Mouse (Mus musculus) E14TG2a.4 (cell line): ENCODE results near the gene 2310007B03Rik.

Experiments
- H3K27me3 ChIP-seq: 2 replicates; pipeline ENCODE4 v1.6.1; 2014; ENCODE audit warnings: low read length, control low read depth; ENCODE audit not compliant: insufficient read depth
- H3K36me3 ChIP-seq: 2 replicates; pipeline ENCODE4 v1.6.1; 2014; ENCODE audit warnings: low read length, control low read depth; ENCODE audit not compliant: insufficient read depth
- H3K4me1 ChIP-seq: replicated peaks from 2 replicates; pipeline ENCODE4 v1.6.1; 2014; ENCODE audit warnings: low read depth, low read length, control low read depth
- H3K4me3 ChIP-seq: replicated peaks from 2 replicates; pipeline ENCODE4 v1.5.1; 2014; ENCODE audit warnings: mild to moderate bottlenecking, low read length
- H3K9me3 ChIP-seq: 2 replicates; pipeline ENCODE4 v1.6.1; 2014; ENCODE audit warnings: low read length, control low read depth
- CTCF ChIP-seq: conservative IDR thresholded peaks from 2 replicates; pipeline ENCODE4 v1.5.1; 2014; ENCODE audit warnings: low read length
- NANOG ChIP-seq: IDR thresholded peaks from 2 replicates; pipeline ENCODE4 v1.6.1; 2014; ENCODE audit warnings: borderline replicate concordance, low read length, mixed read lengths
- POU5F1 ChIP-seq: IDR thresholded peaks from 2 replicates; pipeline ENCODE4 v1.6.1; 2014; ENCODE audit warnings: low read length, borderline replicate concordance

The 2310007B03Rik gene

DNA sequence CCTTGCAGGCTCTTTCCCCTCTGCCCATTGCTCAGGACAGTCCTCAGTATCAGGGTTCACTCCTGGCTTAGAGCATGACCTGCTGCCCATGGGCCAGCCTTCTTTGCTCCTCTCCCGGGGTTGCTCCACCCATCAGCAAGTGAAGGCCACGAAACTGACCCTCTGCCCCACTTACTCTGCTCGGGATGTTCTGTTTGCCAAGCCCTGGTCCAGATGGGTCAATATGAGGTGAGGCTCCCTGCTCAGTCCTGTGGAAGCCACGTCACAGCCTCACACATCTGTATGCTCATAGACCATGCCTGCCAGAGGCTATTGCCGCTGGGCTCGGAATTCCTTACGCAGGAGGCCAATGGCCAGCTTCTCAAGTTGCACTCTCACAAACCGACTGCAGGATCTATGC, 32.5 kb downstream of the 2310007B03Rik start:
- Histone ChIP-seq H3K27me3 (no peaks in the 10 kb centered on the region), H3K9me3 (no peaks in the 10 kb centered on the region), H3K4me3 (no peak overlapping the region), H3K36me3 (no peaks in the 10 kb centered on the region), H3K4me1 (no peaks in the 10 kb centered on the region)
- TF ChIP-seq NANOG: no peak
- no peak for TF ChIP-seq POU5F1
- TF ChIP-seq CTCF: no peak

GRCm38 (mm10) chr1:93125256-93125655, 35.5 kb downstream of the 2310007B03Rik start:
- Histone ChIP-seq H3K4me3 (no peak overlapping the region), H3K27me3 (no peaks in the 10 kb centered on the region), H3K4me1 (no peaks in the 10 kb centered on the region), H3K9me3 (no peaks in the 10 kb centered on the region), H3K36me3 (no peaks in the 10 kb centered on the region)
- TF ChIP-seq CTCF (no peak), NANOG (no peak), POU5F1 (no peak)

GRCm38 (mm10) chr1:93124066-93124465, 36.7 kb downstream of the 2310007B03Rik start:
- Histone ChIP-seq H3K4me1 (no peaks in the 10 kb centered on the region), H3K4me3 (no peak overlapping the region), H3K9me3 (no peaks in the 10 kb centered on the region), H3K27me3 (no peaks in the 10 kb centered on the region), H3K36me3 (no peaks in the 10 kb centered on the region)
- no peak for TF ChIP-seq POU5F1
- no peak for TF ChIP-seq NANOG
- TF ChIP-seq CTCF: no peak

GRCm38 (mm10) chr1:93123179-93123854, 37.4 kb downstream of the 2310007B03Rik start:
- Histone ChIP-seq H3K4me1 (no peaks in the 10 kb centered on the region), H3K27me3 (peaks cover 2% of the 10 kb centered on the region; the same call in 1 of the 2 replicates), H3K36me3 (no peaks in the 10 kb centered on the region), H3K9me3 (no peaks in the 10 kb centered on the region), H3K4me3 (no peak overlapping the region)
- no peak for TF ChIP-seq CTCF
- no peak for TF ChIP-seq NANOG
- no peak for TF ChIP-seq POU5F1

GRCm38 (mm10) chr1:93118816-93119215, 41.9 kb downstream of the 2310007B03Rik start:
- no peak for TF ChIP-seq POU5F1
- TF ChIP-seq NANOG: no peak
- no peak for TF ChIP-seq CTCF
- Histone ChIP-seq H3K9me3 (no peaks in the 10 kb centered on the region), H3K4me1 (peaks cover 7% of the 10 kb centered on the region), H3K27me3 (peaks cover 14% of the 10 kb centered on the region), H3K36me3 (no peaks in the 10 kb centered on the region), H3K4me3 (no peak overlapping the region)

- Histone ChIP-seq H3K36me3 (no peaks in the 10 kb centered on the region), H3K4me1 (peaks cover 7% of the 10 kb centered on the region), H3K4me3 (0 out of 2 replicates have a peak overlapping the region, but pooled peaks have one; percentile 37), H3K27me3 (peaks cover 34% of the 10 kb centered on the region), H3K9me3 (no peaks in the 10 kb centered on the region)
- TF ChIP-seq NANOG: no peak
- TF ChIP-seq POU5F1: no peak
- no peak for TF ChIP-seq CTCF
These were observed 45.3 kb downstream of the 2310007B03Rik start for GRCm38 (mm10) chr1:93115471-93115870.

GRCm38 (mm10) chr1:93114713-93115463, 45.9 kb downstream of the 2310007B03Rik start:
- Histone ChIP-seq H3K4me3 (0 out of 2 replicates have a peak overlapping the region, but pooled peaks have one; percentile 37), H3K27me3 (peaks cover 34% of the 10 kb centered on the region), H3K36me3 (no peaks in the 10 kb centered on the region), H3K9me3 (no peaks in the 10 kb centered on the region), H3K4me1 (peaks cover 7% of the 10 kb centered on the region)
- TF ChIP-seq CTCF: no peak
- TF ChIP-seq POU5F1: no peak
- no peak for TF ChIP-seq NANOG

DNA sequence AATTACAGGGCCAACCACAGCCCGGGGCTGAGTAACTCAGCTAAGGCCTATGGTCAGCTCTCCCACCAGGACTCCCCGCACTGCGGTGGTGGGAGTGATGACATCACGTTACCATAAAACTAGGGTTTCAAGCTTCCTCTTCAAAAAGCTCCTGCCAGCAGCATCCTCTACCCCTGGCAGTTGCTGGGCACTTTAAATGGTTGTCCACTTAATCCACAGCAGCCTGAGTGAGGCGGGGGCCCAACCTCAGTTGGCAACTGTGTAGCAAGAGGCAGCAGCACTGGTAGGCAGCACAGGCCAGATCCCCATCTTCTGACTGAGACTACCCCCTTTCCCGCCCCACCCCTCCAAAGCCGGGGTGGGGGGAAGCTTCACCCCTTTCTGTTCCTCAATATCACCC, 58.0 kb downstream of the 2310007B03Rik start:
- peaks cover 31% of the 10 kb centered on the region for H3K4me1 ChIP-seq
- H3K36me3 ChIP-seq: no peaks in the 10 kb centered on the region
- H3K27me3 ChIP-seq: peaks cover 78% of the 10 kb centered on the region
- H3K9me3 ChIP-seq: no peaks in the 10 kb centered on the region; the same call in 1 of the 2 replicates
- H3K4me3 ChIP-seq: no peak overlapping the region
- TF ChIP-seq CTCF (no peak), POU5F1 (no peak), NANOG (no peak)
